Mouse (Mus musculus): ENCODE data around the gene Gm9837. TPM values are rescaled to one million over a fixed set of nuclear protein-coding genes. Genes with fewer than 3 reads are reported as not detected.

The Gm9837 gene
- total and polyA plus RNA-seq, 3 experiments: not detected

GRCm38 (mm10) chr11:53519207-53520121 is 49.2 kb upstream of the Gm9837 start, which contains the start of gene Sept8:
Sept8 (plus strand) TSS chr11:53519257.
- H3K27me3 ChIP-seq (replicated peaks): peaks cover 20% of the 10 kb centered on the region
- H3K9ac ChIP-seq (ENCODE audit: insufficient read depth, low read depth): peak within 1 kb of the TSS; percentile 65
- H3K36me3 ChIP-seq (replicated peaks in 1 of 2; ENCODE audit: control insufficient read depth in 1 of 2, insufficient read depth in 1 of 2, low read length in 1 of 2): no peaks in the 10 kb centered on the region
- no peaks in the 10 kb centered on the region for H3K79me2 ChIP-seq (replicated peaks; ENCODE audit: control insufficient read depth, extremely low read depth, insufficient read depth, poor library complexity, severe bottlenecking)
- dilution Hi-C loops (cut with MboI; ENCODE audit: extremely low pct_ligation_motif_present, extremely low pct_unique_long_range_greater_than_20kb, low sequenced_read_pairs): no loop called here
- no peaks in the 10 kb centered on the region for H3K9me3 ChIP-seq (replicated peaks; ENCODE audit: low read length)
- H3K27ac ChIP-seq (ENCODE audit: insufficient read depth, low read depth): no peak within 1 kb of the TSS
- H3K4me3 ChIP-seq (replicated peaks in 1 of 3; ENCODE audit: low read depth in 2 of 3, low read length in 2 of 3, poor library complexity in 1 of 3): peak within 1 kb of the TSS; percentile 55 to 67 (median 60)
- H3K4me1 ChIP-seq (ENCODE audit: control insufficient read depth in 1 of 2, insufficient read depth in 2 of 2): peaks cover 8 to 20% of the 10 kb centered on the region in 2 experiments
- in situ Hi-C loops (cut with MboI; ENCODE audit: low pct_ligation_motif_present, low pct_unique_long_range_greater_than_20kb, low sequenced_read_pairs): loop anchor here (5.0 kb wide), 1 partner anchor 47 kb away; the partner anchor contains the start of gene Gm9837
- TF ChIP-seq MEF2A (IDR thresholded peaks at IDR 0.05; ENCODE audit: borderline replicate concordance, low read depth, low read length) (0 out of 2 replicates have a peak, but pooled peaks have one; percentile 12), NELFE (IDR thresholded peaks at IDR 0.05; ENCODE audit: low read depth, low read length) (no peak), POLR2AphosphoS2 (IDR thresholded peaks at IDR 0.05; ENCODE audit: low read depth, low read length) (no peak), CTCF (conservative IDR thresholded peaks at IDR 0.05 in 1 of 2, IDR thresholded peaks at IDR 0.05 in 1 of 2; ENCODE audit: low read depth in 2 of 2, low read length in 2 of 2) (no peak), SMC3 (IDR thresholded peaks at IDR 0.05; ENCODE audit: low read depth, low read length) (no peak), HCFC1 (IDR thresholded peaks at IDR 0.05; ENCODE audit: low read depth, low read length) (peak; percentile 73), RAD21 (IDR thresholded peaks at IDR 0.05; ENCODE audit: low read depth, low read length) (no peak), UBTF (IDR thresholded peaks at IDR 0.05; ENCODE audit: low read depth, low read length) (peak; percentile 67), BHLHE40 (IDR thresholded peaks at IDR 0.05; ENCODE audit: low read depth, low read length) (no peak), EP300 (IDR thresholded peaks at IDR 0.05; ENCODE audit: low read length) (no peak), MYC (IDR thresholded peaks at IDR 0.05; ENCODE audit: low read depth, low read length) (no peak), USF2 (conservative IDR thresholded peaks at IDR 0.05; ENCODE audit: low read depth, low read length) (no peak), TBP (conservative IDR thresholded peaks at IDR 0.05; ENCODE audit: low read depth, low read length) (no peak), ELF1 (IDR thresholded peaks at IDR 0.05; ENCODE audit: low read depth, low read length) (peak; percentile 82), NRF1 (IDR thresholded peaks at IDR 0.05; ENCODE audit: low read depth, low read length) (peak; percentile 40; the same call in 1 of the 2 replicates), MAX (IDR thresholded peaks at IDR 0.05; ENCODE audit: low read length) (no peak), POLR2A (IDR thresholded peaks at IDR 0.05; ENCODE audit: low read depth, low read length) (peak; percentile 45; the same call in 1 of the 2 replicates), MAZ (IDR thresholded peaks at IDR 0.05; ENCODE audit: low read depth, low read length) (no peak), USF1 (IDR thresholded peaks at IDR 0.05; ENCODE audit: low read depth, low read length) (no peak), RCOR1 (conservative IDR thresholded peaks at IDR 0.05; ENCODE audit: low read depth, low read length) (no peak), IRF4 (IDR thresholded peaks at IDR 0.05; ENCODE audit: low read depth, low read length) (peak; percentile 41; the same call in 1 of the 2 replicates), SIN3A (IDR thresholded peaks at IDR 0.05; ENCODE audit: low read length) (0 out of 2 replicates have a peak, but pooled peaks have one; percentile 28), JUND (conservative IDR thresholded peaks at IDR 0.05; ENCODE audit: low read depth, low read length) (no peak)
- H3K4me2 ChIP-seq (ENCODE audit: insufficient read depth, low read depth, poor library complexity, severe bottlenecking): peak within 1 kb of the TSS; percentile 86
- DNase-seq (ENCODE audit: extremely low read depth): no peak

Measured in CH12.LX (cell line).